Mouse (Mus musculus) midbrain, embryonic 12.5 days (tissue): ENCODE results near the gene Sbno2. TPM values are rescaled to one million over a fixed set of nuclear protein-coding genes. Genes with fewer than 3 reads are reported as not detected.
"Not testable (repeated sequence)": the region's sequence is repeated elsewhere in the genome, so short reads cannot be mapped to it uniquely, and the experiment has no call there.

Experiments
- ATAC-seq: fragments of 200-750 bp; cut with Nextera tagmentation; 2 replicates; pipeline ENCODE4 v1.8.0; 2017; ENCODE audit warnings: low read depth, moderate TSS enrichment, moderate library complexity; ENCODE audit not compliant: low FRiP score
- H3K27ac ChIP-seq: fragments of 300-500 bp; sonication (generic); replicated peaks from 2 replicates; pipeline ENCODE4 v1.5.1; 2016; ENCODE audit warnings: mild to moderate bottlenecking
- H3K27me3 ChIP-seq: fragments of 300-500 bp; sonication (generic); 2 replicates; pipeline ENCODE4 v1.6.1; 2016; ENCODE audit warnings: mild to moderate bottlenecking
- H3K36me3 ChIP-seq: fragments of 300-500 bp; sonication (generic); 2 replicates; pipeline ENCODE4 v1.6.1; 2016
- H3K4me1 ChIP-seq: fragments of 300-500 bp; sonication (generic); 2 replicates; pipeline ENCODE4 v1.6.1; 2016
- H3K4me2 ChIP-seq: fragments of 300-500 bp; sonication (generic); replicated peaks from 2 replicates; pipeline ENCODE4 v1.6.1; 2016; ENCODE audit warnings: mild to moderate bottlenecking, moderate library complexity
- H3K4me3 ChIP-seq: fragments of 300-500 bp; sonication (generic); 2 replicates; pipeline ENCODE4 v1.5.1; 2016; ENCODE audit warnings: mild to moderate bottlenecking
- H3K9ac ChIP-seq: fragments of 300-500 bp; sonication (generic); replicated peaks from 2 replicates; pipeline ENCODE4 v1.6.1; 2016; ENCODE audit warnings: mild to moderate bottlenecking, moderate library complexity
- H3K9me3 ChIP-seq: fragments of 300-500 bp; sonication (generic); 2 replicates; pipeline ENCODE4 v1.6.1; 2016; ENCODE audit warnings: mild to moderate bottlenecking
- WGBS: fragments of 180-500 bp; shearing (Covaris S2); methylation state at CpG from one replicate; pipeline ENCODE4 v1.1.7; 2016; 5-methylcytosine and 5-hydroxymethylcytosine counted together
- polyA plus RNA-seq: library from polyadenylated mRNA; unstranded; fragments of >200 nt; fragmentation: Nextera tagmentation; extraction: Ambion mirVana; gene quantifications from 2 replicates; pipeline ENCODE4 v1.2.1, GENCODE M21; 2016

Sbno2 gene
- polyA plus RNA-seq, 1 experiment from 2014 or later, result 14.7 TPM

DNA sequence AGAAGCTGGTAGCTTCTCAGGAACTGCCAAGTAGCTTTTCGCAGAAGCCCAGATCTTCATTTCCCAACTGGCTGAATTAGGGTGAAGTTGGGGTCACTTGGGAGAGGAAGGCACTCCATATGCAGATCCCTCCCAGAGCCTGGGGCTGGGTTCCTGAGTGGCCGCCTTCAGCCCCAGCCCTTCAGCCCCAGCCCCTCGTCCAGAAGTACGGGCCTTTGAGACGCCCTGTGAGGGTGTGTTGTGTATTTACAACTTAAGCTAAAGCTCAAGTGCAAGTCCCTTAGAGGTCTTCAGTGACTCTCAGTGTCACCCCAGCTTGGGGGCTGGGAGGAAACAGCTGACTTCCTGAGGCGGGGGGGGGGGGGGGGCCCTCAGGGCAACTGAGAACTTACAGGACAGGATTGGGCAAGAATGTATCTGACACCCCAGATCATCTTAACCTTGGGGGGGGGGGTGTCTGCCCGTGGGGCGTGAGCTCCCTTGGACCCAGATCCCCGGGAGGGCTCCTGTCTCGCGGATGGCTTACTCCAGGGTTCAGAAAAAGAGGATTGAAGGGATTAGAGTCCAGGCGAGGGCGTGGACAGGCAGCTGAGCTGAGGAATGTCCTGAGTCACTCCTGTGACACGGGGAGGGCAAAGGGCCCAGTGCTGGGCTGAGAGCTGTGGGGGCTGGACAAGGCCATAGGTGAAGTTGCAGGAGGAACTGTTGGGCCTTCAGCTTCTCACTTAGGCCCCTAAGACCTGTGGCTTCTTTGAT lies 53.6 kb downstream of the Sbno2 start:
- Histone ChIP-seq H3K4me1 (peaks cover 54% of the 10 kb centered on the region), H3K4me2 (no peak overlapping the region), H3K9ac (no peak overlapping the region), H3K27me3 (peaks cover 7% of the 10 kb centered on the region; the same call in 1 of the 2 replicates), H3K9me3 (no peaks in the 10 kb centered on the region), H3K36me3 (peaks cover 14% of the 10 kb centered on the region), H3K4me3 (no peak overlapping the region), H3K27ac (peak overlapping the region; percentile 50)
- 14% methylated on average over 13 of the region's 14 CpGs for WGBS
- ATAC-seq, result no peak

DNA sequence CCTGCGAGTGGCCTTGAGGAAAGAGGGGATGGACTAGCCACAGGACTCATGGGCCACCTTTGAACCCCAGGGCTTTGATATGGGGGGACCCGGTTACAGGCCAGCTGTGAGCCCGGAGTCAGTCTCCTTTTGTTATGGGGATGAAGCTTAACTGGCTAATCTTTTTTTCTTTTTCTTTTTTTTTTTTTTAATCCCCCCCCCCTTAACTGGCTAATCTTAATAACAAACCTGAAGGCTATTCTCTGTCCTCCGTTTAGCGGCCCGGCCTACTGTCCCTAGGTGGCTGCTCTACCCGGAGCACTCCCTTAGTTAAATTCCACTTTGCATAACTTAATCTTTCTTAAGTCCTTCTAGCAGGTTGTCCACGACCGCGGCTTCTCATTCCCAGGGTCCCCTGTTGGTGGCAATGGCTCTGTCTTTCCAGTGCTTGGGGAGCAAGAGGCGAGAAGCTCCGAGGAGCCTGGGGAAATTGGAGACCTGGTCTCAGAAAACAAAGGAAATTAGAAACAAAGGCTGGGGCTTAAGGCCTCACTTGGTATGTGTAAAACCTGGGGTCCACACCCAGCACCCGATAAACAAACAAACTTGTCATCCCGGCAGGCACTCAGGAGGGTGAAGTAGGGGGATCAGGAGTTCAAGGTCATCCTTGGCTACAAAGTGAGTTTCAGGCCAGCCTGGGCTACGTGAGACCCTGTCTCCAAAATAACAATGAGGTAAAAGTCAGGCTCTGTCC lies 54.3 kb downstream of the Sbno2 start:
- 0 out of 2 replicates have a peak overlapping the region, but pooled peaks have one; percentile 16 for H3K9ac ChIP-seq

DNA sequence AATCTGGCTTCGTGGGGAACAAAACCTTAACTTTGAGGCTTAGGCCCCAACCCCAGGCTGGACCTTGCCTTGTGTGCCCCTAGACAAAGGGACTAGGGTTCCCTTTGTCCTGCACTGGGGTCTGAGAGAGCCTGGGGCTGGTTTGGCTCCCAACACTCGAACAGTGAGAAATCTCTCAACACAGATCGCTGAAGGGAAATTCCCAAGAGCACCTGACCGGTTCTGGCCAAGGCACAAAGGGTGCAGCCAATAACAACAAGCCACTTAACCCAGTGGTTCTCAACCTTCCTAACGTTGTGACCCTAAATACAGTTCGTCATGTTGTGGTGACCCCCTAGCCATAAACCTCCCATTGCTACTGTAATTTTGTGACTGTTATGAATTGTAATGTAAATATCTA lies 55.1 kb downstream of the Sbno2 start:
- Histone ChIP-seq H3K27me3 (peaks cover 8% of the 10 kb centered on the region; the same call in 1 of the 2 replicates), H3K9me3 (no peaks in the 10 kb centered on the region), H3K36me3 (peaks cover under 1% of the 10 kb centered on the region; the same call in 1 of the 2 replicates), H3K4me1 (peaks cover 50% of the 10 kb centered on the region), H3K4me3 (no peak overlapping the region), H3K4me2 (no peak overlapping the region), H3K27ac (peak overlapping the region; percentile 16), H3K9ac (peak overlapping the region; percentile 0; the same call in 1 of the 2 replicates)
- ATAC-seq, result no peak
- 12% methylated on average over 6 of the region's 6 CpGs for WGBS

More for the DNA sequence above, 54.3 kb downstream of the Sbno2 start:
- no peaks in the 10 kb centered on the region for H3K9me3 ChIP-seq
- peaks cover 54% of the 10 kb centered on the region for H3K4me1 ChIP-seq
- H3K27me3 ChIP-seq, result peaks cover 8% of the 10 kb centered on the region; the same call in 1 of the 2 replicates
- ATAC-seq, result no peak
- 6% methylated on average over 15 of the region's 15 CpGs for WGBS
- peaks cover 8% of the 10 kb centered on the region; the same call in 1 of the 2 replicates for H3K36me3 ChIP-seq
- H3K4me2 ChIP-seq, result no peak overlapping the region
- H3K4me3 ChIP-seq, result no peak overlapping the region
- peak overlapping the region; percentile 50 for H3K27ac ChIP-seq

DNA sequence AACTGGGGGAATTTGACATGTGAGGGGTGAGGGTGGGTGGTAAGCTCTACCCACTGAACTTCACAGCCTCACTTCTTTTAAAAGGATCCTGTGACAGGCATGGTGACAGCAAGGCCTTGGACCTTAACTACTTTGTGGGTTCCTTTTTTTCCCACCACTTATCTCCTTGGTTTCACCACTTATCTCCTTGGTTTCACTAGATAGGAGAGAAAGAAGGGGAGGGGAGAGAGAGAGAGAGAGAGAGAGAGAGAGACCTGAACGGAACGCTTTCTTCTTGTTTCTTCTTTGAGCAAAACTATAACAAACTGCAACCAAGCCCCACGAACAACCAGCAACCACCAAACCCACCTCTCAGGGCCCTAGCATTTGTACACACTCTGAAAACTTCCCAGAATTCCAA lies 56.5 kb downstream of the Sbno2 start:
- 0 out of 2 replicates have a peak overlapping the region, but pooled peaks have one; percentile 24 for H3K9ac ChIP-seq
- ATAC-seq, result no peak
- H3K4me2 ChIP-seq, result no peak overlapping the region
- H3K4me1 ChIP-seq, result peaks cover 38% of the 10 kb centered on the region
- no peaks in the 10 kb centered on the region for H3K9me3 ChIP-seq
- peaks cover 8% of the 10 kb centered on the region; the same call in 1 of the 2 replicates for H3K27me3 ChIP-seq
- H3K27ac ChIP-seq, result peak overlapping the region; percentile 71
- H3K36me3 ChIP-seq, result no peaks in the 10 kb centered on the region
- no peak overlapping the region for H3K4me3 ChIP-seq
- 58% methylated on average over 3 of the region's 3 CpGs for WGBS

DNA sequence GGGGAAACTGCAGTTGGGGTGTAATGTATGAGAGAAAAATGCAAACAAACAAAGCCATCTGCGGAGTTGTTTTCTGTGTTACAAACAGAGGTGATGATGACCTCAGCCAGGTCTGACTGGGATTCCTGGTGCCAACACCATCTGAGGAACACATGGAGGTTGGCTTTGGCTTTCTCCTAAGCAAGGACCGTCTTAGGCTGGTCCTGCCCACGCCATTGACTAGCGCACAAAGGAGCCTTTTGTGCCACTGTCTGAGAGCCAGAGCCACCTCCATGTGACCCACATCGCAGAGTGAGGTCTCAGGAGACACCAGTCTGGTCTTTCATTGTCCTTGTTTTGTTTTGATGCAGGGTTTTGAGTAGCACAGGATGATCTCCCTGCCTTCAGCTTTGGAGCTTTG lies 57.0 kb downstream of the Sbno2 start:
- H3K9ac ChIP-seq, result 0 out of 2 replicates have a peak overlapping the region, but pooled peaks have one; percentile 24
- H3K27ac ChIP-seq, result peak overlapping the region; percentile 71
- H3K4me1 ChIP-seq, result peaks cover 38% of the 10 kb centered on the region
- ATAC-seq, result no peak
- H3K4me2 ChIP-seq, result 0 out of 2 replicates have a peak overlapping the region, but pooled peaks have one; percentile 11
- WGBS, result 8% methylated on average over 5 of the region's 5 CpGs
- peaks cover 8% of the 10 kb centered on the region; the same call in 1 of the 2 replicates for H3K27me3 ChIP-seq
- no peaks in the 10 kb centered on the region for H3K9me3 ChIP-seq
- H3K4me3 ChIP-seq, result no peak overlapping the region
- H3K36me3 ChIP-seq, result no peaks in the 10 kb centered on the region

DNA sequence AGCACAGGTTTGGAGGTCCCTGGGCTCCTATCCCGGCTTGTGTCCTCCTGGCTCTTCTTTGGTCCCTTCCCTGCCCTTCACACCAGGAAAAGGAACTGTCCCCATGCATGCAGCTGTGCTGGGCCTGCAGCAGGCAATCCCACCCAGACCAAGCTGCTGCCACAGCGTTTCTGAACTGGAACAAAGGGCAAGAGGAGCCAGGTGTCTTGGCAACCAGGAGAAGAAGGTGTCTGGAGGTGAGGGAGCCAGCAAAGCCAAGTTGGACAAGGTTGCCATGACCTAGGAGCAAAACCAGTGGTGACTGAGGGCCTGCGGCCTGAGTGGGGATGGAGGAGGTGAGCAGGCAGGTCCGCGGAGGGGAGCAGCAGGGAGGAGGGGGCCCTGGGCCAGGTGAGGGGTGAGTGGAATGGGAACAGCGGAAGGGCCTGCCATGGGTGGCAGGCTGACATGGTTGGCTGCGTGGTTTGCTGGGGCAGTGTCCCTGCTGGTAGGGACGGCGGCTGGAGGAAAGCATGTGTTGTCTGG lies 58.3 kb downstream of the Sbno2 start, which contains the start of gene Gpx4:
Gpx4 (plus strand) TSS at position 126 of the 525 bp plus-strand sequence.
- ATAC-seq, result no peak
- Histone ChIP-seq H3K4me2 (no peak within 1 kb of the TSS; the same call in 1 of the 2 replicates), H3K9me3 (no peaks in the 10 kb centered on the region), H3K9ac (peak within 1 kb of the TSS; percentile 41), H3K4me3 (no peak within 1 kb of the TSS), H3K27ac (peak within 1 kb of the TSS; percentile 71; the same call in 1 of the 2 replicates), H3K27me3 (peaks cover 8% of the 10 kb centered on the region; the same call in 1 of the 2 replicates), H3K4me1 (peaks cover 35% of the 10 kb centered on the region), H3K36me3 (no peaks in the 10 kb centered on the region)
- 50% methylated on average over 9 of the region's 9 CpGs for WGBS

DNA sequence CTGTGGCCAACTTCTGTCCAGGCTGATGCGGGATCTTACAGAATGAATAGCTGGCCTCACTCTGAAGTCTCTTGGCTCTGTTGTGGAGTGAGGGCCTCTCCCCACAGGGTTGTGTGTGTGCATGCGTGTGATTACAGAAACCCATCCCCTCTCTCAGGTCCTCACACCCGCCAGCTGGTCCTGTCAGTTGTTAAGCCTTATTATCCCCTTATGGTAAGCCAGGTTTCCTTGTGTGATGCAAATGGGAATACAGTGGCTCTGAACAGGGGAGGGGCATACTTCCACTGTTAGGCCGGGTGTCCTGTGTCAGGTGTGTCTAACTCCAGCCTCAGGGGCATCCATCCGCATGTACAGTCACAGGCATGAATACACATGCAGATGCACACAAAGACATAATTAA lies 59.6 kb downstream of the Sbno2 start:
- Histone ChIP-seq H3K4me2 (no peak overlapping the region), H3K36me3 (no peaks in the 10 kb centered on the region), H3K9me3 (no peaks in the 10 kb centered on the region), H3K9ac (no peak overlapping the region), H3K27ac (no peak overlapping the region), H3K4me1 (peaks cover 28% of the 10 kb centered on the region), H3K27me3 (peaks cover 8% of the 10 kb centered on the region; the same call in 1 of the 2 replicates), H3K4me3 (no peak overlapping the region)
- ATAC-seq, result no peak
- 74% methylated on average over 5 of the region's 5 CpGs for WGBS

DNA sequence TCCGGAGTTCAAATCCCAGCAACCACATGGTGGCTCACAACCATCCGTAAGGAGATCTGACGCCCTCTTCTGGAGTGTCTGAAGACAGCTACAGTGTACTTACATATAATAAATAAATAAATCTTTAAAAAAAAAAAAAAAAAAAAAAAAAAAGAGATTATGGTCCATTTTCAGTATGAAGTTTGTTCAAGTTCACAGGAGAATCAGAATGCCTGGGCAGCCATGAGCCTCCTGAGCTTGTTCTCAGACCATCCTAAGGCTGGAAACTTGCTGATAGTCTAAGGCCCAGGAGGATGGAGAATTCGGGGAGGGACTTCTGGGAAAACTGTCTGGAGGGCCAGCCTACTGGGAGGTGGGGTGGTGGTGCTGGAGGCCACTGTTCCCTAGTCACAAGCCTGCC lies 60.0 kb downstream of the Sbno2 start:
- H3K4me3 ChIP-seq, H3K27me3 ChIP-seq, H3K9ac ChIP-seq, H3K36me3 ChIP-seq, H3K9me3 ChIP-seq, H3K4me2 ChIP-seq, H3K27ac ChIP-seq, ATAC-seq: not testable (repeated sequence)
- peaks cover 24% of the 10 kb centered on the region for H3K4me1 ChIP-seq
- WGBS, result 68% methylated on average over 4 of the region's 4 CpGs

DNA sequence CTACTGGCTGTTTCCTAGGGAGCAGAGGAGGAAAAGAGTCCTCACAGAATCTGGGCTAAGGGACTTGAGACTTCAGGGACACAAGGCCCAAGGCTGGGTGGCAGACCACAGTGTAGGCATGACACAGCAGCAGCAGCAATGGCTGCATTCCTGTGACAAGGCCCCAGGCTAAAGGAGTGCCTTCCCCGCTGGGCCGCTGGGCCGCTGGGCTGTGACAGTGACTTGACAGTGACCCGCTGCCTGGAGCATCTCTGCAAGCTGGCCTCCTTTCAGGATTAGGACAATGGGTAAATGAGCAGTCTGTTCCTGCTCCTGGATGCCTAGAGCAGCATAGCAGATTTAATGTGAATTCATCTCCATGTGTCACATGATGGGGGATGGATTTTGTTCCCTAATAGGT lies 61.3 kb downstream of the Sbno2 start:
- Histone ChIP-seq H3K4me3 (no peak overlapping the region), H3K4me2 (no peak overlapping the region), H3K9me3 (no peaks in the 10 kb centered on the region), H3K9ac (no peak overlapping the region; the same call in 1 of the 2 replicates), H3K36me3 (no peaks in the 10 kb centered on the region), H3K27me3 (peaks cover 8% of the 10 kb centered on the region; the same call in 1 of the 2 replicates), H3K4me1 (peaks cover 19% of the 10 kb centered on the region), H3K27ac (peak overlapping the region; percentile 54)
- WGBS, result 25% methylated on average over 4 of the region's 4 CpGs
- ATAC-seq, result no peak

DNA sequence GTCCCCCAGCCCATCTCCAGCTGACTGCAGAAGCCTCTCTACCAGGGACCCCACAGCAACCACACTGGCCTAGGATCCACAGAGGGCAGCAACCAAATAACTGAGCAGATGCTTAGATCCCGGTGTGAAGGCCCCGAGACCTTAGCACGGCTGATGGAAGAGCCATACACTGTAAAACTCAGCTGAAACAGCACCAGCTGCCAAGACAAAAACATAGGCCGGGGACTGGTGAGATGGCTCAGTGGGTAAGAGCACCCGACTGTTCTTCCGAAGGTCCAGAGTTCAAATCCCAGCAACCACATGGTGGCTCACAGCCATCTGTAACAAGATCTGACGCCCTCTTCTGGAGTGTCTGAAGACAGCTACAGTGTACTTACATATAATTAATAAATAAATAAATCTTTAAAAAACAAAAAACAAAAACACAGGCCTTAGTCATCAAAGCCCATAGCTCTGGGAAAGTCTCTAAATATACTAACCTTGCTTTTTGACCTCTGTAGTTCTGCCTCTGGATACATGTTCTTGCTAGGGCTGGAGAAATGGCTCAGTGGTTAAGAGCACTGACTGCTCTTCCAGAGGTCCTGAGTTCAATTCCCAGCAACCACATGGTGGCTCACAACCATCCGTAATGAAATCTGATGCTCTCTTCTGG lies 63.8 kb downstream of the Sbno2 start:
- 89% methylated on average over 8 of the region's 8 CpGs for WGBS
- Histone ChIP-seq H3K4me1 (peaks cover 13% of the 10 kb centered on the region), H3K36me3 (peaks cover 18% of the 10 kb centered on the region)
- H3K4me2 ChIP-seq, H3K27me3 ChIP-seq, ATAC-seq, H3K9me3 ChIP-seq, H3K4me3 ChIP-seq, H3K9ac ChIP-seq, H3K27ac ChIP-seq: not testable (repeated sequence)

DNA sequence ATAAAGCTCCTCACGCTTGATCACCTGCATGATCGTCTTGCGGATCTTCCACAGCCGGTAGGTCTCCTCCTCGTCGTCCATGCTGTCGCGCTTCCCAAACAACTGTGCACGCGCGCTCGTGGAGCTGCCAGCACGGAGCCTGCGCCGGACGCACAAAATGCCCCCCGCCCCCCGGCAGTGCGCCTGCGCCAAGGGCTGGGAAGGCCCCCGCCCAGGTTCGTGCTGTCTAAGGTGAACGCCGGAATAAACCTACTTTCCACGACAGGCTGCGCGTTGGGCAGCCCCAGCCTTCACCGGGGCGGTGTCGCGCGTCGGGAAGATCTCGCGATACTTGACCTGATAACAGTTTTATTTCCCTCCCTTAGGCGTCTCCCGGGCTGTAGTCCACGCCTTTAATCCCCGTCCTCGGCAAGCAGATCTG lies 65.8 kb downstream of the Sbno2 start, which contains the start of gene Polr2e:
Polr2e (minus strand) TSS at position 237 of the 421 bp plus-strand sequence.
- H3K36me3 ChIP-seq, result peaks cover 38% of the 10 kb centered on the region
- WGBS, result under 1% methylated on average over 40 of the region's 40 CpGs
- H3K9me3 ChIP-seq, result no peaks in the 10 kb centered on the region
- no peaks in the 10 kb centered on the region for H3K27me3 ChIP-seq
- H3K27ac ChIP-seq, result peak within 1 kb of the TSS; percentile 54; the same call in 1 of the 2 replicates
- peak; percentile 96 for ATAC-seq
- H3K9ac ChIP-seq, result peak within 1 kb of the TSS; percentile 82
- H3K4me3 ChIP-seq, result peak within 1 kb of the TSS; percentile 83
- H3K4me1 ChIP-seq, result peaks cover 13% of the 10 kb centered on the region
- peak within 1 kb of the TSS; percentile 86 for H3K4me2 ChIP-seq
